Mouse (Mus musculus) MEL-GATA-1-ER (cell line): ENCODE results near the gene Bckdha.

ENCODE experiments used
- DNase-seq: peaks from one replicate; pipeline ENCODE4 v3.0.0-alpha.2; 2012; ENCODE audit warnings: low read depth; ENCODE audit errors: extremely low read depth

Gene Bckdha

DNA sequence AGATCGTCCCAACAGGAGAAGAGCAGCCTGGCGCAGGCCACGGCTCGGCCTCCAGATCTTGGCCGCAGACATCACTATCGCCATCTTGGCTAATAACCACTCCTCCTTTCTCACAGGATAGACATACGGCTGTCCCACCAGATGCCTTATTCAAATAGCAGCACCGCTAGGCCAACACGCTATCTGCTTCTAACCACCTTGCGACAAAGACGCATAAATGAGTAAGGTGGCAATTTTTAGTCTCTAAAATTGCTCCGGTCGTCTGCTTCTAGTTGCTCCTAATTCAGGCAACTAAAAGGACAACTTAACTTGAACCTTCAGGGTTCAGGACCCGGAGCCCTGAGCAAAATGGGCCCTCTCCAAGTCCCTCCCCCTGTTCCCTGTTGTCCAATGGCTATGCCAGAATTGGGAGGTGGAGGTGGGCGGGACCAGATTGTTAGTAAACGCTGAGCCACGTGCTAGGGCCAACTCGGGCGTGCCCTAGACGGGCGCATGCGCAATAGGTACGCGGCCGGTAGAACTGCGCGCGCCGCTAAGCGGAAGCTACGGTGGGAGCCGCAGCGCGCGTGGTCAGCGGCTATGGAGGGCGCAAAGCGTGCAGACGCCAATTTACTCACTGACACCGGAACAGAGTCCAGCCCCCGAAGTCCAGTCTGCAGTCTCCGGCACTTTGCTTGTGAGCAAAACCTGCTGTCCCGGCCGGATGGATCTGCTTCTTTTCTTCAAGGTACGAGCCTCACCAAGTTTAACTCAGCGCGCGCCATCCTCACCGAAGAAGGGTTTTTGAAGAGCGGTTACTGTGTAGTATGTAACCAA lies at the start of gene Bckdha, which contains the start of gene Exosc5:
Bckdha (minus strand) TSS at position 325 of the 816 bp plus-strand sequence.
Exosc5 (plus strand) TSS at position 508 of the 816 bp plus-strand sequence.
- peak; percentile 98 for DNase-seq

GRCm38 (mm10) chr7:25707581-25708292 lies 49.0 kb upstream of the Bckdha start:
- DNase-seq = no peak

DNA sequence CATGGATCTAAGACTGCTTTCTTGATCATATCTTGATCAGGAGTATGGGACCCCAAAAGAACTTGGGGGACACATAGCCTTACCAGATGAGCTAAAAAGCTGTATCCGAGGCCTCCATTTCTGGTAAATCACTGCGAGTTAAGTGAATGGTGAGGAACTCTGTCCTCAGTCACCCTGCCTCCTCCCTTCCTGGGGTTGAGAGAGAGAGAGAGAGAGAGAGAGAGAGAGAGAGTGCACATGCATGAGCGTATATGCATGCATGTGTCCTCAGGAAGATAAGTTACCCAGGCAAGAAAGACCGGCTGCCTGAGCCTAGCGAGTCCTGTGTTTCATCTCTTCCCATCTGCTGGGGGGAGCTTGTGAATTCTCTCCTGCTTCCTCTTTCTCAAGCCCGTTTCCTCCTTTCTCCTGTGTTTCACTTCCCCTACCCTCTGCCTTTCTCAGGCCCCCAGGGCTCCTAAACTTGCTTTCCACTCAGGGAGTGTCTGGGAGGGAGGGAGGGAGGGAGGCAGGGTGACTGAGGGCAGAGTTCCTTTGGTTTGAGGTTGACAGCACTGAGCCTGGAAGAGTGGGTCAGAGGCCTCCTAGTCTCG lies 47.9 kb upstream of the Bckdha start:
- DNase-seq = peak; percentile 65

- no peak for DNase-seq
Observed at GRCm38 (mm10) chr7:25705801-25706251, 47.0 kb upstream of the Bckdha start.

DNA sequence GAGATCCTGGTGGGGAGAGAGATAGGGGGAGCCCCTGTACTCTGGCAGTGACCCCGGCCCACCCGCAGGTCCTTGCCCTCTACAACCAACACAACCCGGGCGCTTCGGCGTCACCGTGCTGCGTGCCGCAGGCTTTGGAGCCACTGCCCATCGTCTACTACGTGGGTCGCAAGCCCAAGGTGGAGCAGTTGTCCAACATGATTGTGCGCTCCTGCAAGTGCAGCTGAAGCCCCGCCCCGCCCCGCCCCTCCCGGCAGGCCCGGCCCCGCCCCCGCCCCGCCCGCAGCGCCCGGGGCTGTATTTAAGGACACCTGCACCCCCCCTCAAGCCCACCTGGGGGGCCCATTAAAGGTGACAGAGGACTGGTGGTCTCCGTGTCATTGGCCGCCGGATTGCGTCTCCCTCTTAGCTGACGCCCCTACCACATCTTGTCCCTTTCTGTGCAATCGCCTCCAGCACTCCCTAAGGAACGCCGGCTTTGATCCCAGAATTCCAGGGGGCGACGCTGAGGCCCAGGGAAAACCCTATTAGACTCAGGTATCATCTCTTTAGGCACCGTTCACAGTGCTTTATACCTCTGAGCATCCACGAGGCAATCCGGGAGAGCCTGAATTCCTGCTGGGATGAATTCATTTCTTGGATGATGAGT lies 46.1 kb upstream of the Bckdha start:
- no peak for DNase-seq

DNA sequence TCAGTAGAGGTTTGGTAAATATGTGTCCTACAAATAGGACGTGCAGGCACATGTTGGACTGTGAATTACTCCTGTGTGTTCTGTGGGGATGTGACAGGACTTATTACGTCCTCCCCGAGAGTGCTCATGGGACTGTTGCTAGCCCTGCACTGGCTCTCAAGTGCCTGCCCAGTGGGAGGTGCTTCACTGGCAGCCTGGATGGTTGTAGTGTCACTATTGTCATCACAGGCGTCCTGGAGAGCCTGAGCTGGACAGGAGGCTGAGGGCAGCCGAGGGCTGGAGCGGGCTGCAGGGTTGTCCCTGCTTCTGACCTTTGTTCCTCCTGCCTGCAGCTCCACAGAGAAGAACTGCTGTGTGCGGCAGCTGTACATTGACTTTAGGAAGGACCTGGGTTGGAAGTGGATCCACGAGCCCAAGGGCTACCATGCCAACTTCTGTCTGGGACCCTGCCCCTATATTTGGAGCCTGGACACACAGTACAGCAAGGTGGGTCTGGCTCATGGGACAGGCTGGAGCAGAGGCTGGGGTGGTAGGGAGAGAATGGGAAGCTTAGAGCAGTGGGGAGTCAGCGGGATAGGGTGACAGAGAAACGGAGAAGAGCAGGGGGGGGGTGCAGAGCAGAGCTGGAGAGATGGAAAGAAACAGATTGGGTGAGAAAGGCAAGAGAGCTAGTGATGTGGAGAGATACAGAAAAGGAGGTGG lies 45.2 kb upstream of the Bckdha start:
- no peak for DNase-seq

GRCm38 (mm10) chr7:25702350-25702749 lies 43.6 kb upstream of the Bckdha start:
- DNase-seq = no peak

DNA sequence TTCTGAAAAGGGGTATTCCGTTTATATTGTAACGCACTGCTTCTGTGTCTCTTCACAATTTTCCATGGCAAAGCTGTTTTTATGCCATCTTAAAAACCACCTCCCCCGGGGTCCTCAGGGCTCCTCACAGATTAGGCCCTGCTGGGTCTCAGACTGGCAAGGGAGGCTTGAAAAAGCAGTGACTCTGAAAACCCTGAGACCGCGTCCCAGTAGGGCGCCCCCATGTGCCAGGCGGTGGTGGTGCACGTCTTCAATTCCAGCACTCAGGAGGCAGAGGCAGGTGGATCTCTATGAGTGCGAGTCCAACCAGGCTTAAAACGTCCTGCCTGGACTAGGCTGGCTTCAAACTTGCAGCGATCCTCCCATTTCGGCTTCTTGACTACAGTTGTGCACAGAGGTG lies 42.0 kb upstream of the Bckdha start:
- no peak for DNase-seq

DNA sequence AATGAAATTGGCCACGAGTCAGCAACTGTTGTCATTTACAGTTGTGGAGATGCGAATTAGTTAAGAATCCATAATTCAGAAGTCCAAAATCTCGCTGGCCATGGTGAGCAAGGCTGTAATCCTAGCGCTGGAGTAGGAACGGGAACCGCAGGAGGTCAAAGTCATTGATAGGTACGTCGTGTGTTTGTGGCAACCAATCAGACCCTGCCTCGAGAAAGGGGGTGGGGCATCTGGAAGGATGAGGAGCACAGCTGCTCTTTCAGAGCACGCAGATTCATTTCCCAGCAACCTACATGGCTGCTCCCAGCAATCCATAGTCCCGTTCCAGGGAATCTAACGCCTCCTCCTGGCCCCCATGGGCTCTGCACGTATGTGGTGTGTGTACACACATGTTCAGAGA lies 41.1 kb upstream of the Bckdha start:
- no peak for DNase-seq

DNA sequence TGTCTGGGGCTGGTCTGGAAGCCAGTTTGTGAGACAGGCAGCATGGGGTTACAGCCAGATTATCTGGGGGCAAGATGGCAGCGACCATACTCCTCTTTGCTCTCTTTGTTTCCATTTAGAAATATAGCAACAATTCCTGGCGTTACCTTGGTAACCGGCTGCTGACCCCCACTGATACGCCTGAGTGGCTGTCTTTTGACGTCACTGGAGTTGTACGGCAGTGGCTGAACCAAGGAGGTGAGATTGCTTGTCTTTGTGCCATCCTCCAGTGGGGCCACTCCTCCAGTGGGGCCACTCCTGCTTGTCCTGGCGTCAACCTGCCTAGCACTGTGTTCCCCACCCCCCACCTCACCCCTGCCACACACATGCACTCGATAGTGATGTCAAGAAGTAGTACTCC lies 35.3 kb upstream of the Bckdha start:
- DNase-seq = no peak

GRCm38 (mm10) chr7:25690051-25690450 lies 31.3 kb upstream of the Bckdha start:
- DNase-seq = no peak

- DNase-seq = peak; percentile 94
Observed at GRCm38 (mm10) chr7:25689603-25690021, 30.8 kb upstream of the Bckdha start.

GRCm38 (mm10) chr7:25688810-25689586 lies 30.2 kb upstream of the Bckdha start:
- peak; percentile 81 for DNase-seq

DNA sequence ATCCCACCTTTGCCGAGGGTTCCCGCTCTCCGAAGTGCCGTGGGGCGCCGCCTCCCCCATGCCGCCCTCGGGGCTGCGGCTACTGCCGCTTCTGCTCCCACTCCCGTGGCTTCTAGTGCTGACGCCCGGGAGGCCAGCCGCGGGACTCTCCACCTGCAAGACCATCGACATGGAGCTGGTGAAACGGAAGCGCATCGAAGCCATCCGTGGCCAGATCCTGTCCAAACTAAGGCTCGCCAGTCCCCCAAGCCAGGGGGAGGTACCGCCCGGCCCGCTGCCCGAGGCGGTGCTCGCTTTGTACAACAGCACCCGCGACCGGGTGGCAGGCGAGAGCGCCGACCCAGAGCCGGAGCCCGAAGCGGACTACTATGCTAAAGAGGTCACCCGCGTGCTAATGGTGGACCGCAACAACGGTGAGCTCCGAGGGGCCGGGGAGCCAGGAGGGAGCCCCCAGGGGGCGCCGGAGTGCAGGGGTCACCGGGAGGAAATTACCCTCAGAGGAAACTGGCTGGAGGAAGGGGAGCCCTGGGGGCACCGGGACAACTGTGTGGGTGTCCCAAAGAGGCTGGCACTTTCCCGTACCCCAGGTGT lies 29.1 kb upstream of the Bckdha start:
- DNase-seq = no peak

- peak; percentile 56 for DNase-seq
Observed at GRCm38 (mm10) chr7:25686680-25687531, 28.1 kb upstream of the Bckdha start, which contains the start of gene Tgfb1. Gene Tgfb1 (plus strand): TSS chr7:25687002.

DNA sequence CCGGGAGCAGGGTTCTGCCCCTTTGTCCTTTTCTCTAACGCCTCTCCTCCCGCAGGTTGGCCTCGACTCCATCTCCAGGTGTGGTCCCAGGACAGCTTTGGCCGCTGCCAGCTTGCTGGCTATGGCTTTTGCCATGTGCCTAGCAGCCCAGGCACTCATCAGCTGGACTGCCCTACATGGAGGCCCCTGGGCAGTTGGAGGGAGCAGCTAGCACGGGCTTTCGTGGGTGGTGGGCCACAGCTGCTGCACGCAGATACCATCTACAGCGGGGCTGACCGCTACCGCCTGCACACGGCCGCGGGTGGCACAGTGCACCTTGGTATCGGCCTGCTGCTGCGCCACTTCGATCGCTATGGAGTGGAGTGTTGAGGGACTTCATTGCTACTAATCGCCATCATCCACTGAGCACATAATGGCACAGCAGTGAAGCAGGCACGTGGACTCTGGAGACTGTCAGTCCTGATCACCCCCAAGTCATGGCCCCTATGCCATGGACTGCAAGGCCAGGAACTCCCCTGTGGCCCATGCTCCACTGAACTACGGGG lies 27.2 kb upstream of the Bckdha start:
- DNase-seq = no peak

DNA sequence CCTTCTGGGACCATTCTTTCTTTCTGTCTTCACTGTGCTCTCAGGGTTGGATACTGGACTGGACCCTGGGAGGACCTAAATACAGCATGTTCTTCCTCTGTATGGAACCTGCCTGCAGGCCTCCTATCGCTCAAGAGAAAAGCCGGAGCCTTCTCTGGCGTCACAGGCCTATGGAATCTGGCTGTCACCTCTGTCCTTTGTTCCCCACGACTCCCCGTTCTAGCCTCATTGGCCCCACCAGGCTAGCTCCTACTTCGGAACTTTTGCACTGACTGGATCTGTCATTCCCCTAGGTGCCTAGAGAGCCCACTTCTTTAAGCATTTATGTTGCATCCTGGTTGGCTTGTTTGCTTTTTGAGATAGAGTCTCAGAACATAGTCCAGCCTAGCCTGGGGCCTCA lies 25.9 kb upstream of the Bckdha start:
- DNase-seq = no peak

DNA sequence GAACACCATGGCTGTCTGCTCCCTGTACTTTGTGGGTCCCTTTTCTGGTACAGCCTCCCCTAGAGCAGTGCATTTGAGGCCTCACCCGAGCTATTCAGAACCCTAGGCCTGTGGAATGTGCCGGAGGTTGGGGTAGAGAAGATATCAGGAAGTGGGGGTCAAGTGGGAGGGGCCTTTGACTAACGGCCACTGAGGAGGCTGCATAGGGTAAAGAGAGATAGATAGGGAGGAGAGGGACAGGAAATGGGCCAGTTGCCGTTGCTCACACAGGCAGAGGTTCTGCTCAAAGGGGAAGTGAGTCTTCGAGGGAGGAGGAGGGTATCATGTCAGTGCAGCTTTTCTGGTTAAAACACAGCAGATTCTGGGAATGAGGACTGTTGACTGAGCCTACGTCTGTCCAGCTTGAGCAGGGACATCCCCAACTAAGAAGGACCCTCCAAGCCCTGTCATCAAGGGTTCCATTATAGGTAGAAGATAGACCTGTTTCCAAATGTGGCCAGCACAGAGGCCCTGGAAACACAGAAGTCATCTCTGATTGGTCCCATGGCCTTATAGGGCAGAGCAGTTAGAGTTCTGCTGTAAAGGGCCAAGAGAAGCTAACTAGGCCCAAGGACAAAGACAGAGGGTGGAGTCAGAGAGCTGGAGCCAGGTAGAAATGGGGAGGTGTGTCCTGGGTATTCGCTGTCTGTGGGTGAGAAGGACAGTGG lies 24.8 kb upstream of the Bckdha start:
- peak; percentile 99 for DNase-seq
